10 mouse cellular contexts compared by ENCODE assay signal in the genomic region with DNA sequence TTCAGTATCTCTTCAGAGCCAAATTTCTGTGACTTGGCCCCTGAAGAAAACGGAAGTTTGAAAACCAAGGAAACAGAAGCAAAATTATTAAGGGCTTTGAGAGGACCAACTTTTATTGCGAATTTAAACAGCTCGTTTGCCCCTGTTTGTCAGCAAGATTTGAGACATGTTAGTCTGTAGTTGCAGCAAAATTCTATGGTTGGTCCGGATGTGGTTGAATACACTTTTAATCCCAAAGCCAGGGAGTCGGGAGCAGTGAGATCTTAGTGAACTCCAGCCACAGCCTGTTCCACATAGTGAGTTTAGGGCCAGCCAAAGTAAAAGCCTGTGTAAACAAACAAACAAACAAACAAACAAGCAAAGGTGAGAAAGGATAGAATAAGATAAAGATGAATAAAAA. TPM values are rescaled to one million over a fixed set of nuclear protein-coding genes. Genes with fewer than 3 reads are reported as not detected.
DNase-seq lines count a peak whose midpoint lies in the region; ATAC-seq lines count a peak whose summit lies in the region.
"Had no signal": no experiment of that assay in that cellular context is flagged by ENCODE, and none has a peak within 500 bp of the region (broad histone marks: within the 10 kb centered on the region; RNA-seq: fewer than 3 reads in every experiment).

No protein-coding gene starts in this region.

- no peaks in the 10 kb centered on the region for H3K36me3 ChIP-seq in lung, embryonic 15.5 days
- H3K36me3 ChIP-seq in forebrain, embryonic 14.5 days (ENCODE audit: control insufficient read depth, insufficient read depth, low read length) = no peaks in the 10 kb centered on the region
- no peaks in the 10 kb centered on the region for H3K36me3 ChIP-seq in liver, embryonic 11.5 days (ENCODE audit: control insufficient read depth, insufficient read depth, low read length)
- no peaks in the 10 kb centered on the region for H3K36me3 ChIP-seq in stomach, embryonic 16.5 days (ENCODE audit: control insufficient read depth, insufficient read depth, low read length)

- no peaks in the 10 kb centered on the region for H3K27me3 ChIP-seq in lung, embryonic 15.5 days
- H3K27me3 ChIP-seq in forebrain, embryonic 14.5 days (replicated peaks; ENCODE audit: control insufficient read depth, insufficient read depth, low read length) = no peaks in the 10 kb centered on the region
- H3K27me3 ChIP-seq in liver, embryonic 11.5 days (replicated peaks; ENCODE audit: control insufficient read depth, insufficient read depth, low read length) = no peaks in the 10 kb centered on the region
- no peaks in the 10 kb centered on the region for H3K27me3 ChIP-seq in stomach, embryonic 16.5 days (ENCODE audit: control insufficient read depth, insufficient read depth, low read length)

- no peaks in the 10 kb centered on the region for H3K9me3 ChIP-seq in lung, embryonic 15.5 days
- no peaks in the 10 kb centered on the region for H3K9me3 ChIP-seq in forebrain, embryonic 14.5 days (replicated peaks; ENCODE audit: control insufficient read depth, low read length)
- no peaks in the 10 kb centered on the region for H3K9me3 ChIP-seq in liver, embryonic 11.5 days (ENCODE audit: control insufficient read depth, low read length)
- no peaks in the 10 kb centered on the region for H3K9me3 ChIP-seq in stomach, embryonic 16.5 days (replicated peaks; ENCODE audit: control insufficient read depth, low read length)

- ATAC-seq in lung, embryonic 15.5 days (ENCODE audit: borderline replicate concordance, extremely low read depth, low FRiP score, low TSS enrichment) = no peak
- no peak for ATAC-seq in forebrain, embryonic 14.5 days
- no peak for ATAC-seq in liver, embryonic 11.5 days (replicated peaks; ENCODE audit: low FRiP score)
- no peak for ATAC-seq in stomach, embryonic 16.5 days (ENCODE audit: insufficient read depth, low FRiP score)

- H3K4me2 ChIP-seq in lung, embryonic 15.5 days = peak overlapping the region; percentile 60
- H3K4me2 ChIP-seq in forebrain, embryonic 14.5 days (ENCODE audit: low read length) = peak overlapping the region; percentile 62
- H3K4me2 ChIP-seq in liver, embryonic 11.5 days = peak overlapping the region; percentile 89
- H3K4me2 ChIP-seq in stomach, embryonic 16.5 days (ENCODE audit: low read depth, low read length) = peak overlapping the region; percentile 80

- DNase-seq in lung, postnatal 36 days = no peak
- DNase-seq in forebrain, embryonic 14.5 days (ENCODE audit: low spot score) = no peak
- DNase-seq in liver, embryonic 11.5 days (ENCODE audit: low spot score) = no peak
- DNase-seq in kidney, adult 18-20 months = no peak
- DNase-seq in adrenal gland, postnatal 14 days = no peak
- DNase-seq in c-Kit-positive CD71-positive TER-119-positive erythroid progenitor cells, embryonic 14.5 days (ENCODE audit: low spot score) = no peak

- peak overlapping the region; percentile 54 for H3K4me3 ChIP-seq in lung, embryonic 15.5 days
- peak overlapping the region; percentile 42 for H3K4me3 ChIP-seq in forebrain, embryonic 14.5 days (ENCODE audit: low read depth, low read length)
- peak overlapping the region; percentile 69 for H3K4me3 ChIP-seq in liver, embryonic 11.5 days (ENCODE audit: low read depth, low read length)
- peak overlapping the region; percentile 68 for H3K4me3 ChIP-seq in stomach, embryonic 16.5 days (replicated peaks; ENCODE audit: low read length)

- H3K4me1 ChIP-seq in lung, embryonic 15.5 days = peaks cover 26% of the 10 kb centered on the region
- peaks cover 4% of the 10 kb centered on the region; the same call in 1 of the 2 replicates for H3K4me1 ChIP-seq in forebrain, embryonic 14.5 days (ENCODE audit: control insufficient read depth, insufficient read depth, low read length)
- peaks cover 15% of the 10 kb centered on the region for H3K4me1 ChIP-seq in liver, embryonic 11.5 days (replicated peaks; ENCODE audit: control insufficient read depth, insufficient read depth, low read length)
- peaks cover 13% of the 10 kb centered on the region for H3K4me1 ChIP-seq in stomach, embryonic 16.5 days (ENCODE audit: control insufficient read depth, insufficient read depth, low read length)

- WGBS in lung, embryonic 15.5 days = 7% methylated on average over 5 of the region's 5 CpGs
- 5% methylated on average over 5 of the region's 5 CpGs for WGBS in forebrain, embryonic 14.5 days
- 12% methylated on average over 5 of the region's 5 CpGs for WGBS in liver, embryonic 11.5 days
- 8% methylated on average over 5 of the region's 5 CpGs for WGBS in stomach, embryonic 16.5 days

- H3K27ac ChIP-seq in lung, embryonic 15.5 days = peak overlapping the region; percentile 94
- H3K27ac ChIP-seq in forebrain, embryonic 14.5 days (ENCODE audit: low read depth, low read length) = no peak overlapping the region
- peak overlapping the region; percentile 36 for H3K27ac ChIP-seq in liver, embryonic 11.5 days (ENCODE audit: low read depth, low read length)
- peak overlapping the region; percentile 43 for H3K27ac ChIP-seq in stomach, embryonic 16.5 days (ENCODE audit: low read length)

- H3K9ac ChIP-seq in lung, embryonic 15.5 days = peak overlapping the region; percentile 30
- no peak overlapping the region for H3K9ac ChIP-seq in forebrain, embryonic 14.5 days (ENCODE audit: low read length)
- peak overlapping the region; percentile 50; the same call in 1 of the 2 replicates for H3K9ac ChIP-seq in liver, embryonic 11.5 days (ENCODE audit: low read depth, low read length)
- peak overlapping the region; percentile 61; the same call in 1 of the 2 replicates for H3K9ac ChIP-seq in stomach, embryonic 16.5 days (ENCODE audit: low read length)

RNA-seq across cellular contexts. Expression of a gene that starts 9.5 kb away (rescaled TPM):
- 13.6 and 14.2 TPM in 2 replicates for polyA plus RNA-seq in lung, embryonic 15.5 days (2015; fragmentation: Nextera tagmentation; extraction: Ambion mirVana)
- polyA plus RNA-seq in forebrain, embryonic 14.5 days (2014; fragmentation: Nextera tagmentation; extraction: Ambion mirVana) = 12.9 and 13.8 TPM in 2 replicates
- polyA plus RNA-seq in liver, embryonic 11.5 days (2014; fragmentation: Nextera tagmentation; extraction: Ambion mirVana) = 13.1 and 13.4 TPM in 2 replicates
- polyA plus RNA-seq in stomach, embryonic 16.5 days (2015; fragmentation: Nextera tagmentation; extraction: Ambion mirVana) = 10.3 and 11.4 TPM in 2 replicates
- 5.9 and 6.3 TPM in 2 replicates for total RNA-seq in adrenal gland, postnatal 14 days (2021)

RNA-seq across cellular contexts. Expression of a gene that starts 32.5 kb away (rescaled TPM):
- 0.14 and 0.26 TPM in 2 replicates for polyA plus RNA-seq in lung, embryonic 15.5 days (2015; fragmentation: Nextera tagmentation; extraction: Ambion mirVana)
- 0.22 TPM in 1 of 2 replicates, not detected in the other for polyA plus RNA-seq in forebrain, embryonic 14.5 days (2014; fragmentation: Nextera tagmentation; extraction: Ambion mirVana)
- polyA plus RNA-seq in liver, embryonic 11.5 days (2014; fragmentation: Nextera tagmentation; extraction: Ambion mirVana) = 1.8 and 2.2 TPM in 2 replicates
- polyA plus RNA-seq in stomach, embryonic 16.5 days (2015; fragmentation: Nextera tagmentation; extraction: Ambion mirVana) = 0.21 and 0.22 TPM in 2 replicates
- 0.19 TPM in 1 of 2 replicates, not detected in the other for total RNA-seq in adrenal gland, postnatal 14 days (2021)
- total RNA-seq: gastrocnemius, postnatal 14 days had no signal
- polyA plus RNA-seq: activated CD4-positive, CD25-positive, alpha-beta regulatory T cell, adult 4 months had no signal

RNA-seq across cellular contexts. Expression of a gene that starts 55.5 kb away (rescaled TPM):
- polyA plus RNA-seq in lung, embryonic 15.5 days (2015; fragmentation: Nextera tagmentation; extraction: Ambion mirVana) = 0.16 and 0.21 TPM in 2 replicates
- 0.10 TPM in 1 of 2 replicates, not detected in the other for polyA plus RNA-seq in forebrain, embryonic 14.5 days (2014; fragmentation: Nextera tagmentation; extraction: Ambion mirVana)
- polyA plus RNA-seq in liver, embryonic 11.5 days (2014; fragmentation: Nextera tagmentation; extraction: Ambion mirVana) = 0.08 and 0.32 TPM in 2 replicates
- polyA plus RNA-seq in stomach, embryonic 16.5 days (2015; fragmentation: Nextera tagmentation; extraction: Ambion mirVana) = 0.14 and 0.28 TPM in 2 replicates
- not detected in 2 replicates for total RNA-seq in adrenal gland, postnatal 14 days (2021)
- total RNA-seq: gastrocnemius, postnatal 14 days had no signal
- polyA plus RNA-seq: activated CD4-positive, CD25-positive, alpha-beta regulatory T cell, adult 4 months had no signal
